Mouse (Mus musculus) limb, embryonic 15.5 days (tissue): ENCODE data around the gene Stpg4. TPM values are rescaled to one million over a fixed set of nuclear protein-coding genes. Genes with fewer than 3 reads are reported as not detected.

ENCODE experiments used
- ATAC-seq: fragments of 200-750 bp; cut with Nextera tagmentation; 2 replicates; pipeline ENCODE4 v1.8.0; 2017; ENCODE audit warnings: low read depth, moderate TSS enrichment; ENCODE audit not compliant: insufficient number of reproducible peaks, low FRiP score, low TSS enrichment
- H3K27ac ChIP-seq: fragments of 300-500 bp; sonication (generic); 2 replicates; pipeline ENCODE4 v1.5.1; 2015; ENCODE audit warnings: moderate library complexity, mild to moderate bottlenecking, inconsistent platforms
- H3K27me3 ChIP-seq: fragments of 300-500 bp; sonication (generic); 2 replicates; pipeline ENCODE4 v1.6.1; 2015; ENCODE audit warnings: inconsistent platforms
- H3K36me3 ChIP-seq: fragments of 300-500 bp; sonication (generic); 2 replicates; pipeline ENCODE4 v1.6.1; 2015; ENCODE audit warnings: inconsistent platforms
- H3K4me1 ChIP-seq: fragments of 300-500 bp; sonication (generic); 2 replicates; pipeline ENCODE4 v1.6.1; 2015; ENCODE audit warnings: inconsistent platforms
- H3K4me2 ChIP-seq: fragments of 300-500 bp; sonication (generic); 2 replicates; pipeline ENCODE4 v1.6.1; 2015; ENCODE audit warnings: mild to moderate bottlenecking, inconsistent platforms
- H3K4me3 ChIP-seq: fragments of 300-500 bp; sonication (generic); 2 replicates; pipeline ENCODE4 v1.5.1; 2015; ENCODE audit warnings: mild to moderate bottlenecking, inconsistent platforms
- H3K9ac ChIP-seq: fragments of 300-500 bp; sonication (generic); 2 replicates; pipeline ENCODE4 v1.6.1; 2015; ENCODE audit warnings: inconsistent platforms
- H3K9me3 ChIP-seq: fragments of 300-500 bp; sonication (generic); 2 replicates; pipeline ENCODE4 v1.6.1; 2016; ENCODE audit warnings: inconsistent platforms
- WGBS: fragments of 180-500 bp; shearing (Covaris S2); methylation state at CpG from one replicate; pipeline ENCODE4 v1.1.7; 2015; 5-methylcytosine and 5-hydroxymethylcytosine counted together
- polyA plus RNA-seq: library from polyadenylated mRNA; unstranded; fragments of >200 nt; fragmentation: Nextera tagmentation; extraction: Ambion mirVana; gene quantifications from 2 replicates; pipeline ENCODE4 v1.2.1, GENCODE M21; 2015

Gene Stpg4
- polyA plus RNA-seq, 1 experiment from 2014 or later = not detected

- H3K27ac ChIP-seq = no peak overlapping the region
- 78% methylated on average over 5 of the region's 5 CpGs for WGBS
- H3K4me1 ChIP-seq = peaks cover 42% of the 10 kb centered on the region
- H3K9ac ChIP-seq = no peak overlapping the region
- H3K4me3 ChIP-seq = no peak overlapping the region
- no peaks in the 10 kb centered on the region for H3K36me3 ChIP-seq
- peaks cover 3% of the 10 kb centered on the region; the same call in 1 of the 2 replicates for H3K27me3 ChIP-seq
- ATAC-seq = no peak
- no peak overlapping the region for H3K4me2 ChIP-seq
- no peaks in the 10 kb centered on the region for H3K9me3 ChIP-seq
These were observed 71.3 kb downstream of the Stpg4 start for GRCm38 (mm10) chr17:87356261-87356660.

GRCm38 (mm10) chr17:87355456-87355855, 72.1 kb downstream of the Stpg4 start:
- H3K9me3 ChIP-seq = no peaks in the 10 kb centered on the region
- H3K27ac ChIP-seq = no peak overlapping the region
- peaks cover 43% of the 10 kb centered on the region for H3K4me1 ChIP-seq
- no peak overlapping the region for H3K4me2 ChIP-seq
- H3K9ac ChIP-seq = no peak overlapping the region
- 72% methylated on average over 8 of the region's 8 CpGs for WGBS
- H3K27me3 ChIP-seq = no peaks in the 10 kb centered on the region
- no peak for ATAC-seq
- no peak overlapping the region for H3K4me3 ChIP-seq
- H3K36me3 ChIP-seq = no peaks in the 10 kb centered on the region

GRCm38 (mm10) chr17:87353745-87354320, 73.7 kb downstream of the Stpg4 start:
- no peak overlapping the region for H3K27ac ChIP-seq
- H3K4me2 ChIP-seq = no peak overlapping the region
- 80% methylated on average over 8 of the region's 8 CpGs for WGBS
- no peak overlapping the region for H3K4me3 ChIP-seq
- H3K9ac ChIP-seq = no peak overlapping the region
- H3K27me3 ChIP-seq = no peaks in the 10 kb centered on the region
- no peaks in the 10 kb centered on the region for H3K9me3 ChIP-seq
- no peak for ATAC-seq
- no peaks in the 10 kb centered on the region for H3K36me3 ChIP-seq
- H3K4me1 ChIP-seq = peaks cover 45% of the 10 kb centered on the region

- H3K4me3 ChIP-seq = no peak overlapping the region
- H3K9me3 ChIP-seq = no peaks in the 10 kb centered on the region
- peaks cover 47% of the 10 kb centered on the region for H3K4me1 ChIP-seq
- 21% methylated on average over 1 of the region's 1 CpGs for WGBS
- no peak overlapping the region for H3K27ac ChIP-seq
- no peak for ATAC-seq
- no peak overlapping the region for H3K9ac ChIP-seq
- no peaks in the 10 kb centered on the region for H3K27me3 ChIP-seq
- no peak overlapping the region for H3K4me2 ChIP-seq
- no peaks in the 10 kb centered on the region for H3K36me3 ChIP-seq
These were observed 74.7 kb downstream of the Stpg4 start for GRCm38 (mm10) chr17:87352898-87353225.

GRCm38 (mm10) chr17:87352106-87352897, 75.2 kb downstream of the Stpg4 start:
- Histone ChIP-seq H3K9ac (no peak overlapping the region), H3K4me1 (peaks cover 43% of the 10 kb centered on the region), H3K27me3 (no peaks in the 10 kb centered on the region), H3K4me2 (no peak overlapping the region), H3K36me3 (no peaks in the 10 kb centered on the region), H3K9me3 (no peaks in the 10 kb centered on the region), H3K27ac (peak overlapping the region; percentile 59; the same call in 1 of the 2 replicates), H3K4me3 (no peak overlapping the region)
- no peak for ATAC-seq
- WGBS = 14% methylated on average over 16 of the region's 16 CpGs

GRCm38 (mm10) chr17:87351241-87352105, 76.1 kb downstream of the Stpg4 start:
- H3K9ac ChIP-seq = no peak overlapping the region
- H3K27me3 ChIP-seq = no peaks in the 10 kb centered on the region
- no peak overlapping the region for H3K4me3 ChIP-seq
- H3K9me3 ChIP-seq = no peaks in the 10 kb centered on the region
- ATAC-seq = no peak
- H3K36me3 ChIP-seq = no peaks in the 10 kb centered on the region
- H3K4me1 ChIP-seq = peaks cover 43% of the 10 kb centered on the region
- peak overlapping the region; percentile 75 for H3K27ac ChIP-seq
- 11% methylated on average over 20 of the region's 20 CpGs for WGBS
- H3K4me2 ChIP-seq = 0 out of 2 replicates have a peak overlapping the region, but pooled peaks have one; percentile 2

- peak; percentile 60 for ATAC-seq
- no peak overlapping the region for H3K4me3 ChIP-seq
- no peaks in the 10 kb centered on the region for H3K27me3 ChIP-seq
- WGBS = 32% methylated on average over 13 of the region's 13 CpGs
- no peak overlapping the region for H3K9ac ChIP-seq
- no peak overlapping the region for H3K4me2 ChIP-seq
- H3K4me1 ChIP-seq = peaks cover 43% of the 10 kb centered on the region
- no peaks in the 10 kb centered on the region for H3K9me3 ChIP-seq
- H3K36me3 ChIP-seq = no peaks in the 10 kb centered on the region
- H3K27ac ChIP-seq = peak overlapping the region; percentile 75
These were observed 76.9 kb downstream of the Stpg4 start for GRCm38 (mm10) chr17:87350471-87351240.

GRCm38 (mm10) chr17:87349575-87349974, 78.0 kb downstream of the Stpg4 start:
- ATAC-seq = no peak
- H3K4me2 ChIP-seq = no peak overlapping the region
- H3K27me3 ChIP-seq = no peaks in the 10 kb centered on the region
- H3K9ac ChIP-seq = no peak overlapping the region
- WGBS = 69% methylated on average over 9 of the region's 9 CpGs
- H3K27ac ChIP-seq = 0 out of 2 replicates have a peak overlapping the region, but pooled peaks have one; percentile 67
- H3K36me3 ChIP-seq = no peaks in the 10 kb centered on the region
- no peak overlapping the region for H3K4me3 ChIP-seq
- no peaks in the 10 kb centered on the region for H3K9me3 ChIP-seq
- peaks cover 43% of the 10 kb centered on the region for H3K4me1 ChIP-seq

GRCm38 (mm10) chr17:87349069-87349468, 78.5 kb downstream of the Stpg4 start:
- H3K27me3 ChIP-seq = no peaks in the 10 kb centered on the region
- no peak overlapping the region for H3K4me2 ChIP-seq
- no peak overlapping the region for H3K9ac ChIP-seq
- H3K9me3 ChIP-seq = no peaks in the 10 kb centered on the region
- 28% methylated on average over 9 of the region's 9 CpGs for WGBS
- no peaks in the 10 kb centered on the region for H3K36me3 ChIP-seq
- ATAC-seq = no peak
- H3K27ac ChIP-seq = no peak overlapping the region
- H3K4me1 ChIP-seq = peaks cover 42% of the 10 kb centered on the region
- H3K4me3 ChIP-seq = no peak overlapping the region

- 54% methylated on average over 9 of the region's 9 CpGs for WGBS
These were observed 79.2 kb downstream of the Stpg4 start for GRCm38 (mm10) chr17:87348353-87348752.

GRCm38 (mm10) chr17:87345252-87345593, 82.3 kb downstream of the Stpg4 start:
- H3K9me3 ChIP-seq = no peaks in the 10 kb centered on the region
- no peaks in the 10 kb centered on the region for H3K27me3 ChIP-seq
- no peaks in the 10 kb centered on the region for H3K36me3 ChIP-seq
- no peak for ATAC-seq
- 40% methylated on average over 4 of the region's 4 CpGs for WGBS
- no peak overlapping the region for H3K4me3 ChIP-seq
- H3K4me2 ChIP-seq = no peak overlapping the region
- H3K27ac ChIP-seq = no peak overlapping the region
- peaks cover 10% of the 10 kb centered on the region for H3K4me1 ChIP-seq
- H3K9ac ChIP-seq = no peak overlapping the region

More at GRCm38 (mm10) chr17:87348353-87348752, 79.2 kb downstream of the Stpg4 start:
- Histone ChIP-seq H3K9ac (no peak overlapping the region), H3K9me3 (no peaks in the 10 kb centered on the region), H3K36me3 (no peaks in the 10 kb centered on the region), H3K4me3 (no peak overlapping the region), H3K27me3 (no peaks in the 10 kb centered on the region), H3K4me1 (peaks cover 38% of the 10 kb centered on the region), H3K4me2 (no peak overlapping the region), H3K27ac (no peak overlapping the region)
- no peak for ATAC-seq
